Mouse (Mus musculus) kidney, embryonic 14.5 days (tissue): ENCODE results near the gene Gm11027. TPM values are rescaled to one million over a fixed set of nuclear protein-coding genes. Genes with fewer than 3 reads are reported as not detected.

Source experiments
- ATAC-seq: fragments of 200-750 bp; cut with Nextera tagmentation; 2 replicates; pipeline ENCODE4 v1.8.0; 2017; ENCODE audit warnings: moderate number of reproducible peaks, mild to moderate bottlenecking, moderate TSS enrichment, moderate library complexity; ENCODE audit not compliant: low FRiP score, low TSS enrichment
- H3K27ac ChIP-seq: fragments of 300-500 bp; sonication (generic); 2 replicates; pipeline ENCODE4 v1.5.1; 2014; ENCODE audit warnings: low read depth, mild to moderate bottlenecking, low read length, moderate library complexity, mixed read lengths
- H3K27me3 ChIP-seq: fragments of 300-500 bp; sonication (generic); 2 replicates; pipeline ENCODE4 v1.6.1; 2014; ENCODE audit warnings: mild to moderate bottlenecking, low read length; ENCODE audit not compliant: control insufficient read depth, insufficient read depth
- H3K36me3 ChIP-seq: fragments of 300-500 bp; sonication (generic); 2 replicates; pipeline ENCODE4 v1.6.1; 2014; ENCODE audit warnings: low read length, mixed read lengths; ENCODE audit not compliant: control insufficient read depth, insufficient read depth
- H3K4me1 ChIP-seq: fragments of 300-500 bp; sonication (generic); 2 replicates; pipeline ENCODE4 v1.6.1; 2014; ENCODE audit warnings: low read length, mixed read lengths; ENCODE audit not compliant: control insufficient read depth, insufficient read depth
- H3K4me2 ChIP-seq: fragments of 300-500 bp; sonication (generic); replicated peaks from 2 replicates; pipeline ENCODE4 v1.6.1; 2014; ENCODE audit warnings: low read depth, mild to moderate bottlenecking, low read length
- H3K4me3 ChIP-seq: fragments of 300-500 bp; sonication (generic); 2 replicates; pipeline ENCODE4 v1.5.1; 2014; ENCODE audit warnings: mild to moderate bottlenecking, low read length
- H3K9ac ChIP-seq: fragments of 300-500 bp; sonication (generic); 2 replicates; pipeline ENCODE4 v1.6.1; 2014; ENCODE audit warnings: low read depth, mild to moderate bottlenecking, low read length, moderate library complexity
- H3K9me3 ChIP-seq: fragments of 300-500 bp; sonication (generic); 2 replicates; pipeline ENCODE4 v1.6.1; 2016; ENCODE audit warnings: low read length; ENCODE audit not compliant: control insufficient read depth
- WGBS: fragments of 180-500 bp; shearing (Covaris S2); extraction: QIAGEN DNeasy Blood & Tissue Kit; methylation state at CpG from one replicate; pipeline ENCODE4 v1.1.7; 2014; 5-methylcytosine and 5-hydroxymethylcytosine counted together
- microRNA-seq: library from miRNA; unstranded; fragments of <30 nt; microRNA quantifications from one replicate; pipeline ENCODE4, GENCODE M21; 2016
- polyA plus RNA-seq: library from polyadenylated mRNA; unstranded; fragments of >200 nt; fragmentation: Nextera tagmentation; extraction: Ambion mirVana; gene quantifications from 2 replicates; pipeline ENCODE4 v1.2.1, GENCODE M21; 2014

The Gm11027 gene
- polyA plus RNA-seq, 1 experiment from 2014 or later, result not detected

- no peak overlapping the region for H3K4me2 ChIP-seq
- no peaks in the 10 kb centered on the region for H3K36me3 ChIP-seq
- no peak for ATAC-seq
- no peaks in the 10 kb centered on the region for H3K27me3 ChIP-seq
- no peak overlapping the region for H3K4me3 ChIP-seq
- 0 out of 2 replicates have a peak, but pooled peaks cover 6% of the 10 kb centered on the region for H3K4me1 ChIP-seq
- H3K27ac ChIP-seq, result no peak overlapping the region
- no peaks in the 10 kb centered on the region for H3K9me3 ChIP-seq
- WGBS, result 94% methylated on average over 1 of the region's 1 CpGs
- no peak overlapping the region for H3K9ac ChIP-seq
Measured at GRCm38 (mm10) chr12:116313816-116314215, 38.6 kb downstream of the Gm11027 start.

- no peak for ATAC-seq
- Histone ChIP-seq H3K27me3 (no peaks in the 10 kb centered on the region), H3K4me2 (no peak overlapping the region), H3K27ac (no peak overlapping the region), H3K4me3 (no peak overlapping the region), H3K9me3 (no peaks in the 10 kb centered on the region), H3K36me3 (no peaks in the 10 kb centered on the region), H3K4me1 (0 out of 2 replicates have a peak, but pooled peaks cover 4% of the 10 kb centered on the region), H3K9ac (no peak overlapping the region)
- 57% methylated on average over 3 of the region's 3 CpGs for WGBS
Measured at GRCm38 (mm10) chr12:116315498-116315897, 40.3 kb downstream of the Gm11027 start.

GRCm38 (mm10) chr12:116317818-116318217, 42.6 kb downstream of the Gm11027 start:
- no peaks in the 10 kb centered on the region for H3K27me3 ChIP-seq
- no peaks in the 10 kb centered on the region for H3K9me3 ChIP-seq
- no peaks in the 10 kb centered on the region for H3K36me3 ChIP-seq
- 77% methylated on average over 1 of the region's 1 CpGs for WGBS
- H3K27ac ChIP-seq, result no peak overlapping the region
- no peak overlapping the region for H3K4me3 ChIP-seq
- H3K4me2 ChIP-seq, result no peak overlapping the region
- H3K9ac ChIP-seq, result no peak overlapping the region
- H3K4me1 ChIP-seq, result 0 out of 2 replicates have a peak, but pooled peaks cover 4% of the 10 kb centered on the region
- no peak for ATAC-seq

Small RNA genes within 50 kb of the gene (microRNA-seq; reads per million reads assigned to microRNA genes)
- not detected for gene Gm23190

Other genes starting within 250 kb of the Gm11027 start
- 54.0 and 62.0 TPM in 2 replicates for gene Zfp386, start 227.7 kb upstream of the Gm11027 start, polyA plus RNA-seq
- 1.4 TPM in 2 replicates for gene Vipr2, start 197.7 kb upstream of the Gm11027 start, polyA plus RNA-seq
- 13.5 and 19.7 TPM in 2 replicates for gene Wdr60, start 12.4 kb upstream of the Gm11027 start, polyA plus RNA-seq
- 15.2 and 23.2 TPM in 2 replicates for gene Esyt2, start 5.8 kb downstream of the Gm11027 start, polyA plus RNA-seq
- 31.8 and 49.5 TPM in 2 replicates for gene Ncapg2, start 130.0 kb downstream of the Gm11027 start, polyA plus RNA-seq
- gene Ptprn2, start 210.3 kb downstream of the Gm11027 start, polyA plus RNA-seq, result 0.08 TPM in 1 of 2 replicates, not detected in the other